Mouse (Mus musculus): ENCODE measurements around the gene Tbc1d5.

- TF ChIP-seq CTCF (IDR thresholded peaks at IDR 0.05; ENCODE audit: insufficient read depth, low read length): no peak
- TF ChIP-seq POLR2A (IDR thresholded peaks at IDR 0.05; ENCODE audit: borderline replicate concordance, extremely low read depth, low read depth, low read length): no peak
Observed at GRCm38 (mm10) chr17:50981933-50982332, 197.2 kb downstream of the Tbc1d5 start.

All from lung, adult 2 months (tissue).